In genomic region chr7:28321974-28322720, GRCm38 (mm10) we compare ENCODE assay signal across 24 mouse cellular contexts. TPM values are rescaled to one million over a fixed set of nuclear protein-coding genes. Genes with fewer than 3 reads are reported as not detected.
DNase-seq lines count a peak whose midpoint lies in the region; ATAC-seq and TF ChIP-seq lines count a peak whose summit lies in the region.
"Had no signal": no experiment of that assay in that cellular context is flagged by ENCODE, and none has a peak within 500 bp of the region (broad histone marks: within the 10 kb centered on the region; RNA-seq: fewer than 3 reads in every experiment).

No protein-coding gene starts in this region.

- H3K4me3 ChIP-seq in kidney, adult 2 months (ENCODE audit: insufficient read depth, low read depth, low read length): no peak overlapping the region
- no peak overlapping the region for H3K4me3 ChIP-seq in kidney, embryonic 15.5 days (replicated peaks)
- H3K4me3 ChIP-seq: embryonic facial prominence, embryonic 13.5 days; heart, embryonic 10.5 days; hindbrain, embryonic 12.5 days; limb, embryonic 10.5 days; liver, embryonic 15.5 days had no signal

- H3K27me3 ChIP-seq in kidney, adult 2 months (replicated peaks; ENCODE audit: control insufficient read depth, insufficient read depth, low read length): no peaks in the 10 kb centered on the region
- no peaks in the 10 kb centered on the region for H3K27me3 ChIP-seq in kidney, embryonic 15.5 days
- H3K27me3 ChIP-seq: embryonic facial prominence, embryonic 13.5 days; hindbrain, embryonic 12.5 days; liver, embryonic 15.5 days had no signal

- 67% methylated on average over 15 of the region's 15 CpGs for WGBS in kidney, adult 2 months
- WGBS in kidney, embryonic 15.5 days: 91% methylated on average over 15 of the region's 15 CpGs

- peaks cover 6% of the 10 kb centered on the region; the same call in 1 of the 2 replicates for H3K36me3 ChIP-seq in kidney, adult 2 months (ENCODE audit: control insufficient read depth, insufficient read depth, low read length)
- peaks cover 99% of the 10 kb centered on the region for H3K36me3 ChIP-seq in kidney, embryonic 15.5 days

- H3K4me1 ChIP-seq in kidney, adult 2 months (ENCODE audit: control insufficient read depth, insufficient read depth, low read length): no peaks in the 10 kb centered on the region
- H3K4me1 ChIP-seq in kidney, embryonic 15.5 days: no peaks in the 10 kb centered on the region
- H3K4me1 ChIP-seq: embryonic facial prominence, embryonic 13.5 days; heart, embryonic 10.5 days; hindbrain, embryonic 12.5 days; limb, embryonic 10.5 days; liver, embryonic 15.5 days had no signal

- no peak for ATAC-seq in kidney, embryonic 15.5 days (replicated peaks; ENCODE audit: low FRiP score)
- ATAC-seq in hematopoietic stem cell, adult 5-6 weeks (replicated peaks in 1 of 2; ENCODE audit: insufficient read depth in 1 of 2, low FRiP score in 2 of 2, low TSS enrichment in 1 of 2, low read depth in 1 of 2, poor library complexity in 2 of 2, severe bottlenecking in 2 of 2): peak; percentile 85 to 91
- peak; percentile 88 for ATAC-seq in megakaryocyte progenitor cell, adult 5-6 weeks (replicated peaks; ENCODE audit: poor library complexity)
- ATAC-seq: forebrain, embryonic 14.5 days; midbrain, embryonic 16.5 days had no signal

- no peak overlapping the region for H3K4me2 ChIP-seq in kidney, embryonic 15.5 days
- H3K4me2 ChIP-seq: embryonic facial prominence, embryonic 13.5 days; hindbrain, embryonic 12.5 days; liver, embryonic 15.5 days had no signal

- no peak for TF ChIP-seq POLR2A in kidney, adult 2 months (IDR thresholded peaks at IDR 0.05; ENCODE audit: low read depth, low read length)

- no peak for TF ChIP-seq CTCF in kidney, adult 2 months (conservative IDR thresholded peaks at IDR 0.05; ENCODE audit: insufficient read depth, insufficient read length, low read depth, low read length)

- H3K9me3 ChIP-seq in kidney, embryonic 15.5 days (replicated peaks): no peaks in the 10 kb centered on the region
- H3K9me3 ChIP-seq: embryonic facial prominence, embryonic 13.5 days; heart, embryonic 10.5 days; hindbrain, embryonic 12.5 days; limb, embryonic 10.5 days; liver, embryonic 15.5 days had no signal

- H3K9ac ChIP-seq in kidney, embryonic 15.5 days: no peak overlapping the region
- H3K9ac ChIP-seq: embryonic facial prominence, embryonic 13.5 days; hindbrain, embryonic 12.5 days; liver, embryonic 15.5 days had no signal

- H3K27ac ChIP-seq in kidney, adult 2 months (ENCODE audit: insufficient read depth, low read depth, low read length): no peak overlapping the region
- H3K27ac ChIP-seq in kidney, embryonic 15.5 days: no peak overlapping the region
- H3K27ac ChIP-seq: embryonic facial prominence, embryonic 13.5 days; heart, embryonic 10.5 days; hindbrain, embryonic 12.5 days; limb, embryonic 10.5 days; liver, embryonic 15.5 days had no signal

- DNase-seq in kidney, adult 2 months: peak; percentile 57
- peak; percentile 20 for DNase-seq in MEL-GATA-1-ER (ENCODE audit: extremely low read depth, low read depth)
- DNase-seq in lung, postnatal 14 days: no peak
- DNase-seq in thymus, postnatal 25 days: no peak
- DNase-seq: adrenal gland, adult 2 months; cerebellum, adult 9-11 months; gastrocnemius, postnatal 36 days; heart, postnatal 10 days; lung, postnatal 10 days; right cerebral cortex, postnatal 25 days had no signal

RNA-seq across cellular contexts. Expression of gene Timm50, which starts 10.3 kb away (rescaled TPM):
- 99.0 and 102 TPM in 2 replicates for polyA plus RNA-seq in kidney, adult 2 months (2012; rRNA removed)
- 154 and 160 TPM in 2 replicates for polyA plus RNA-seq in kidney, embryonic 15.5 days (2015; fragmentation: Nextera tagmentation; extraction: Ambion mirVana)
- 27.8 and 42.9 TPM in 2 replicates for total RNA-seq in hematopoietic stem cell, adult 5-6 weeks (2017)
- 41.2 and 45.2 TPM in 2 replicates for total RNA-seq in megakaryocyte progenitor cell, adult 5-6 weeks (2015)
- 37.6 and 51.9 TPM in 2 replicates for total RNA-seq in megakaryocyte progenitor cell, adult 5-6 weeks (2017)

RNA-seq across cellular contexts. Expression of gene Supt5, which starts 16.4 kb away (rescaled TPM):
- polyA plus RNA-seq in kidney, adult 2 months (2012; rRNA removed): 86.8 and 88.6 TPM in 2 replicates
- polyA plus RNA-seq in kidney, embryonic 15.5 days (2015; fragmentation: Nextera tagmentation; extraction: Ambion mirVana): 91.0 and 104 TPM in 2 replicates
- total RNA-seq in hematopoietic stem cell, adult 5-6 weeks (2017): 66.2 and 71.9 TPM in 2 replicates
- total RNA-seq in megakaryocyte progenitor cell, adult 5-6 weeks (2015): 44.5 and 67.5 TPM in 2 replicates
- total RNA-seq in megakaryocyte progenitor cell, adult 5-6 weeks (2017): 64.6 and 68.9 TPM in 2 replicates

RNA-seq across cellular contexts. Expression of gene Dll3, which starts 20.1 kb away (rescaled TPM):
- polyA plus RNA-seq in kidney, adult 2 months (2012; rRNA removed): not detected in 2 replicates
- 0.52 and 0.63 TPM in 2 replicates for polyA plus RNA-seq in kidney, embryonic 15.5 days (2015; fragmentation: Nextera tagmentation; extraction: Ambion mirVana)
- 0.25 TPM in 1 of 2 replicates, not detected in the other for total RNA-seq in hematopoietic stem cell, adult 5-6 weeks (2017)
- total RNA-seq in megakaryocyte progenitor cell, adult 5-6 weeks (2015): not detected in 2 replicates
- 0.25 and 0.34 TPM in 2 replicates for total RNA-seq in megakaryocyte progenitor cell, adult 5-6 weeks (2017)
- total RNA-seq: gastrocnemius, postnatal 36 days; heart, postnatal 10 days had no signal
- polyA plus RNA-seq: liver, embryonic 15.5 days; spleen, adult 2 months had no signal

RNA-seq across cellular contexts. Expression of gene Rps16, which starts 28.3 kb away (rescaled TPM):
- polyA plus RNA-seq in kidney, adult 2 months (2012; rRNA removed): 724 and 951 TPM in 2 replicates
- polyA plus RNA-seq in kidney, embryonic 15.5 days (2015; fragmentation: Nextera tagmentation; extraction: Ambion mirVana): 995 and 1,159 TPM in 2 replicates
- total RNA-seq in hematopoietic stem cell, adult 5-6 weeks (2017): 943 and 1,083 TPM in 2 replicates
- 3,279 and 3,562 TPM in 2 replicates for total RNA-seq in megakaryocyte progenitor cell, adult 5-6 weeks (2015)
- 756 and 903 TPM in 2 replicates for total RNA-seq in megakaryocyte progenitor cell, adult 5-6 weeks (2017)

RNA-seq across cellular contexts. Expression of gene Selenov, which starts 31.2 kb away (rescaled TPM):
- polyA plus RNA-seq in kidney, adult 2 months (2012; rRNA removed): 0.14 TPM in 1 of 2 replicates, not detected in the other
- polyA plus RNA-seq in kidney, embryonic 15.5 days (2015; fragmentation: Nextera tagmentation; extraction: Ambion mirVana): 0.42 and 0.57 TPM in 2 replicates
- not detected in 2 replicates for total RNA-seq in hematopoietic stem cell, adult 5-6 weeks (2017)
- total RNA-seq in megakaryocyte progenitor cell, adult 5-6 weeks (2015): not detected in 2 replicates
- not detected in 2 replicates for total RNA-seq in megakaryocyte progenitor cell, adult 5-6 weeks (2017)
- total RNA-seq: adrenal gland, adult 2 months; gastrocnemius, postnatal 36 days; heart, postnatal 10 days; neutrophil, adult 5-6 weeks had no signal
- polyA plus RNA-seq: adrenal gland, adult 2 months; C2C12; heart, embryonic 10.5 days; intestine, embryonic 14.5 days; limb, embryonic 10.5 days; spleen, adult 2 months had no signal

Comparison
In these comparisons a context has a peak if more than half of its experiments do, and no peak if none do; other contexts are left out.
1. DNase-seq: peak in kidney, adult 2 months (single experiment) and MEL-GATA-1-ER (single experiment); none in lung, postnatal 14 days (single experiment) and thymus, postnatal 25 days (single experiment).